Mouse (Mus musculus) kidney, postnatal 0 days (tissue): ENCODE results near the gene Ifi44. TPM values are rescaled to one million over a fixed set of nuclear protein-coding genes. Genes with fewer than 3 reads are reported as not detected.

Source experiments
- ATAC-seq: fragments of 200-750 bp; cut with Nextera tagmentation; replicated peaks from 2 replicates; pipeline ENCODE4 v1.8.0; 2017; ENCODE audit warnings: low read depth, moderate number of reproducible peaks, moderate TSS enrichment, moderate library complexity; ENCODE audit not compliant: low FRiP score
- DNase-seq: peaks from one replicate; pipeline ENCODE4 v3.0.0-alpha.2; 2016; ENCODE audit warnings: low spot score
- H3K27ac ChIP-seq: fragments of 300-500 bp; sonication (generic); 2 replicates; pipeline ENCODE4 v1.5.1; 2014; ENCODE audit warnings: mild to moderate bottlenecking
- H3K27me3 ChIP-seq: fragments of 300-500 bp; sonication (generic); 2 replicates; pipeline ENCODE4 v1.6.1; 2014; ENCODE audit warnings: low read length, mixed read lengths; ENCODE audit not compliant: insufficient read depth
- H3K36me3 ChIP-seq: fragments of 300-500 bp; sonication (generic); 2 replicates; pipeline ENCODE4 v1.6.1; 2014; ENCODE audit warnings: low read length, mixed read lengths; ENCODE audit not compliant: insufficient read depth
- H3K4me1 ChIP-seq: fragments of 300-500 bp; sonication (generic); replicated peaks from 2 replicates; pipeline ENCODE4 v1.6.1; 2014; ENCODE audit warnings: antibody characterized with exemption, low read length, mixed read lengths; ENCODE audit not compliant: insufficient read depth
- H3K4me2 ChIP-seq: fragments of 300-500 bp; sonication (generic); 2 replicates; pipeline ENCODE4 v1.6.1; 2014; ENCODE audit warnings: mild to moderate bottlenecking, low read length, moderate library complexity, mixed read lengths
- H3K4me3 ChIP-seq: fragments of 300-500 bp; sonication (generic); replicated peaks from 2 replicates; pipeline ENCODE4 v1.5.1; 2014; ENCODE audit warnings: low read depth, low read length
- H3K9ac ChIP-seq: fragments of 300-500 bp; sonication (generic); 2 replicates; pipeline ENCODE4 v1.6.1; 2014; ENCODE audit warnings: low read depth, low read length
- H3K9me3 ChIP-seq: fragments of 300-500 bp; sonication (generic); replicated peaks from 2 replicates; pipeline ENCODE4 v1.6.1; 2016; ENCODE audit warnings: low read length, inconsistent platforms, mixed read lengths
- CTCF ChIP-seq: IDR thresholded peaks from 2 replicates; pipeline ENCODE4 v1.5.1; 2016; ENCODE audit warnings: antibody characterized with exemption, low read depth, mild to moderate bottlenecking, moderate library complexity
- WGBS: fragments of 180-500 bp; shearing (Covaris S2); extraction: QIAGEN DNeasy Blood & Tissue Kit; methylation state at CpG from one replicate; pipeline ENCODE4 v1.1.7; 2014; 5-methylcytosine and 5-hydroxymethylcytosine counted together
- polyA plus RNA-seq: library from polyadenylated mRNA; unstranded; fragments of >200 nt; fragmentation: Nextera tagmentation; extraction: Ambion mirVana; gene quantifications from 2 replicates; pipeline ENCODE4 v1.2.1, GENCODE M21; 2015

Ifi44 gene
- 8.0 and 10.7 TPM in 2 replicates for polyA plus RNA-seq

- no peak within 1 kb of the TSS for H3K9ac ChIP-seq
- no peaks in the 10 kb centered on the region for H3K4me1 ChIP-seq
- no peaks in the 10 kb centered on the region for H3K36me3 ChIP-seq
- H3K27ac ChIP-seq = no peak within 1 kb of the TSS
- peak within 1 kb of the TSS; percentile 24 for H3K4me3 ChIP-seq
- DNase-seq (peak; percentile 61), ATAC-seq (no peak)
- no peaks in the 10 kb centered on the region for H3K27me3 ChIP-seq
- peak within 1 kb of the TSS; percentile 40 for H3K4me2 ChIP-seq
- no peak for TF ChIP-seq CTCF
- H3K9me3 ChIP-seq = peaks cover 4% of the 10 kb centered on the region; the same call in 1 of the 2 replicates
- 36% methylated on average over 7 of the region's 7 CpGs for WGBS
Measured at GRCm38 (mm10) chr3:151749737-151750136, at the start of gene Ifi44. Gene Ifi44, minus strand, starts transcription at chr3:151749960.

- no peaks in the 10 kb centered on the region for H3K36me3 ChIP-seq
- H3K9ac ChIP-seq = no peak overlapping the region
- no peaks in the 10 kb centered on the region for H3K27me3 ChIP-seq
- ATAC-seq (no peak), DNase-seq (no peak)
- no peak for TF ChIP-seq CTCF
- H3K4me3 ChIP-seq = no peak overlapping the region
- no peak overlapping the region for H3K4me2 ChIP-seq
- no peak overlapping the region for H3K27ac ChIP-seq
- WGBS = 79% methylated on average over 8 of the region's 8 CpGs
- H3K4me1 ChIP-seq = no peaks in the 10 kb centered on the region
- no peaks in the 10 kb centered on the region for H3K9me3 ChIP-seq
Measured at GRCm38 (mm10) chr3:151788622-151789021, 38.9 kb upstream of the Ifi44 start.

DNA sequence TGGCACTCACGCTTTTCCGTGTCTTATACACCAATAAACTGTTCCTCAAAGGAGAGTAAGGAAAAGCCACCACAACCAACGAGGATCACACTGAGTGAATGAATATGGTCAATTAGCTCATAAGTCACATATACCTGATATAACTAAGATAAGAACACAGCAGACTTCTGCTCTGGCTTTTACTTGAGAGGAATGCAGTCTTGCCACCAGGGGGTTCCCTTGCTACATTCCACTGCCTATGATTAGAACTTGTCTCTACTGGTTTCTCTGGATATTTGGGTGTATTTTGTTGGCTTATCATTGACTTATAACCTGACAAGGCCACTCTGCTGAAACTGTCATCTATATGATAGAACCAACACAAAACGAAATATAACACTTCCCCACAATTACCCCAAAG, 25.3 kb upstream of the Ifi44 start:
- DNase-seq (peak; percentile 69), ATAC-seq (no peak)
- 60% methylated on average over 4 of the region's 4 CpGs for WGBS
- no peak overlapping the region for H3K4me3 ChIP-seq
- H3K27ac ChIP-seq = no peak overlapping the region
- no peak overlapping the region for H3K4me2 ChIP-seq
- no peaks in the 10 kb centered on the region for H3K9me3 ChIP-seq
- TF ChIP-seq CTCF = peak; percentile 87
- H3K4me1 ChIP-seq = no peaks in the 10 kb centered on the region
- H3K36me3 ChIP-seq = no peaks in the 10 kb centered on the region
- H3K9ac ChIP-seq = no peak overlapping the region
- H3K27me3 ChIP-seq = no peaks in the 10 kb centered on the region

DNA sequence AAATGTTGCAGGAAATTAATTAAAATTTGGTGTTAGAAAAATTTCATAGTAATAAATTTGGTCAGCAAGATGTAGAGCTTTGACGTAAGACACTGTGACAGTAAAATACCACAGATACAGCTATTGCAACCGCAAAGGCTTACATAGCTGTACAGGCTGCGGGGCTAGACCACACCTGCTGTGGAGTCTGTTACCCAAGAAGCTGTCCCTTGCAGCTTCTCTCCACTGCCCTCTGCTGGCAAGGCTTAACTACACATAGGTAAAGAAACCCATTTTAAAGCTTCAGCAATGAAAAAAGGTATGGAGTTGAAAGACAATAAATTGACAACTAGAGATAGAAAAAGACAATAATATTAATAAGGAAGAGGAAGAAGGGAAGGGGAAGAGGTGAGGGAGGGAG, 21.3 kb upstream of the Ifi44 start:
- peak; percentile 85 for TF ChIP-seq CTCF
- no peak overlapping the region for H3K4me2 ChIP-seq
- H3K27me3 ChIP-seq = no peaks in the 10 kb centered on the region
- H3K4me3 ChIP-seq = no peak overlapping the region
- H3K4me1 ChIP-seq = no peaks in the 10 kb centered on the region
- WGBS = 57% methylated on average over 3 of the region's 3 CpGs
- no peak overlapping the region for H3K27ac ChIP-seq
- H3K9me3 ChIP-seq = no peaks in the 10 kb centered on the region
- DNase-seq (peak; percentile 66), ATAC-seq (no peak; the same call in 1 of the 2 replicates)
- H3K9ac ChIP-seq = no peak overlapping the region
- H3K36me3 ChIP-seq = no peaks in the 10 kb centered on the region

GRCm38 (mm10) chr3:151748514-151748913, 1.2 kb downstream of the Ifi44 start:
- Histone ChIP-seq H3K27ac (no peak overlapping the region), H3K9ac (no peak overlapping the region), H3K9me3 (peaks cover 4% of the 10 kb centered on the region; the same call in 1 of the 2 replicates), H3K27me3 (no peaks in the 10 kb centered on the region), H3K4me3 (no peak overlapping the region), H3K36me3 (no peaks in the 10 kb centered on the region), H3K4me1 (no peaks in the 10 kb centered on the region), H3K4me2 (peak overlapping the region; percentile 40)
- ATAC-seq (no peak), DNase-seq (no peak)
- 97% methylated on average over 1 of the region's 1 CpGs for WGBS
- no peak for TF ChIP-seq CTCF

GRCm38 (mm10) chr3:151746058-151746457, 3.7 kb downstream of the Ifi44 start:
- no peak for TF ChIP-seq CTCF
- no peaks in the 10 kb centered on the region for H3K27me3 ChIP-seq
- H3K4me3 ChIP-seq = no peak overlapping the region
- no peaks in the 10 kb centered on the region for H3K9me3 ChIP-seq
- no peaks in the 10 kb centered on the region for H3K36me3 ChIP-seq
- 83% methylated on average over 8 of the region's 8 CpGs for WGBS
- no peak for ATAC-seq
- H3K27ac ChIP-seq = no peak overlapping the region
- no peaks in the 10 kb centered on the region for H3K4me1 ChIP-seq
- DNase-seq = no peak
- H3K9ac ChIP-seq = no peak overlapping the region
- H3K4me2 ChIP-seq = no peak overlapping the region

DNA sequence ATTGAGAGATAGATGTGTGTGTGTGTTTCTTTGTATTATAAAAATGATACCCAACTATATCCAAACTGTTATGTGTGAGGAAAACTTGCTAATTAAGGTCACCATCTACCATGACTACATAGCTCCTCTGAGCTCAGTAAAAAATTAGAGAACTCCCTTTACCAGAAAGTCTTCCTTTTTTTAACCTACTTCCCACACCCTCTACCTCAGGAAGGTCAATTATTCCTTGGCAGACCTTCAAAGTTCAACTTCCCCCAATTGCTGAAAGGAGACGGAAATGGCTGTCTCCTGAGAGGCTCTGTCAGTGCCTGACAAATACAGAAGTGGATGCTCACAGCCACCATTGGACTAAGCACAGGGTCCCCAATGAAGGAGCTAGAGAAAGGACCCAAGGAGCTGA, 7.5 kb downstream of the Ifi44 start:
- Histone ChIP-seq H3K4me2 (no peak overlapping the region), H3K9ac (no peak overlapping the region), H3K4me1 (no peaks in the 10 kb centered on the region), H3K9me3 (no peaks in the 10 kb centered on the region), H3K27ac (no peak overlapping the region), H3K36me3 (no peaks in the 10 kb centered on the region), H3K27me3 (no peaks in the 10 kb centered on the region), H3K4me3 (no peak overlapping the region)
- no peak for TF ChIP-seq CTCF
- WGBS = 58% methylated on average over 1 of the region's 1 CpGs
- ATAC-seq (no peak), DNase-seq (no peak)
